ENCODE assay signal across 32 mouse cellular contexts in genomic region chr17:12381579-12381978, GRCm38 (mm10). TPM values are rescaled to one million over a fixed set of nuclear protein-coding genes. Genes with fewer than 3 reads are reported as not detected.
"Had no signal": no experiment of that assay in that cellular context is flagged by ENCODE, and none has a peak within 500 bp of the region (broad histone marks: within the 10 kb centered on the region; RNA-seq: fewer than 3 reads in every experiment).

No protein-coding gene starts in this region.

- H3K36me3 ChIP-seq: forebrain, embryonic 15.5 days; heart, embryonic 10.5 days; heart, embryonic 12.5 days; hindbrain, embryonic 10.5 days; hindbrain, embryonic 12.5 days; kidney, embryonic 15.5 days; limb, embryonic 10.5 days; limb, embryonic 12.5 days had no signal

- H3K27ac ChIP-seq: forebrain, embryonic 15.5 days; heart, embryonic 10.5 days; hindbrain, embryonic 12.5 days; hindbrain, embryonic 14.5 days; kidney, embryonic 15.5 days; kidney, postnatal 0 days; limb, embryonic 10.5 days; limb, embryonic 12.5 days; liver, embryonic 13.5 days had no signal

- DNase-seq: forebrain, postnatal 0 days; gastrocnemius, postnatal 25 days; heart, adult 18-20 months; heart, postnatal 10 days; heart, postnatal 4 days; kidney, adult 11 months; kidney, adult 2 months; kidney, adult 9 months; kidney, postnatal 14 days; kidney, postnatal 36 days; layer of hippocampus, adult 9-11 months; layer of hippocampus, postnatal 36 days; liver, embryonic 13.5 days had no signal

- ATAC-seq: forebrain, embryonic 15.5 days; forebrain, postnatal 0 days; hindbrain, embryonic 16.5 days; inflammation-experienced regulatory T-cells, adult 6 months had no signal

- H3K4me3 ChIP-seq: forebrain, embryonic 15.5 days; heart, embryonic 10.5 days; heart, embryonic 12.5 days; hindbrain, embryonic 10.5 days; hindbrain, embryonic 12.5 days; kidney, embryonic 15.5 days; limb, embryonic 10.5 days; limb, embryonic 12.5 days; liver, embryonic 13.5 days had no signal

- H3K27me3 ChIP-seq: forebrain, embryonic 15.5 days; hindbrain, embryonic 12.5 days; kidney, embryonic 15.5 days; limb, embryonic 12.5 days had no signal

- H3K9ac ChIP-seq: forebrain, embryonic 15.5 days; forebrain, postnatal 0 days; heart, embryonic 12.5 days; hindbrain, embryonic 12.5 days; hindbrain, embryonic 14.5 days; kidney, embryonic 15.5 days; limb, embryonic 12.5 days; liver, embryonic 13.5 days had no signal

- H3K4me1 ChIP-seq: forebrain, embryonic 15.5 days; heart, embryonic 10.5 days; heart, embryonic 12.5 days; kidney, embryonic 15.5 days had no signal

- H3K4me2 ChIP-seq: forebrain, embryonic 15.5 days; heart, embryonic 12.5 days; hindbrain, embryonic 12.5 days; hindbrain, embryonic 14.5 days; kidney, embryonic 15.5 days; limb, embryonic 12.5 days; liver, embryonic 13.5 days had no signal

- H3K9me3 ChIP-seq: forebrain, embryonic 15.5 days; heart, embryonic 10.5 days; heart, embryonic 12.5 days; hindbrain, embryonic 10.5 days; hindbrain, embryonic 12.5 days; kidney, embryonic 15.5 days; limb, embryonic 10.5 days; limb, embryonic 12.5 days; liver, embryonic 13.5 days had no signal

RNA-seq across cellular contexts. Expression of gene Plg, which starts 3.2 kb away (rescaled TPM):
- total RNA-seq: forebrain, postnatal 0 days; gastrocnemius, postnatal 25 days; granulocyte monocyte progenitor cell, adult 5-6 weeks; heart, adult 18-20 months; heart, adult 8-10 months; heart, postnatal 10 days; heart, postnatal 25 days; layer of hippocampus, adult 18-20 months; layer of hippocampus, postnatal 14 days; layer of hippocampus, postnatal 36 days; left cerebral cortex, postnatal 14 days had no signal
- polyA plus RNA-seq: forebrain, embryonic 15.5 days; heart, embryonic 14.5 days; hindbrain, embryonic 10.5 days; hindbrain, embryonic 12.5 days; hindbrain, embryonic 16.5 days; inflammation-experienced regulatory T-cells, adult 6 months; limb, embryonic 10.5 days; limb, embryonic 12.5 days had no signal
